Mouse (Mus musculus) gastrocnemius, postnatal 14 days (tissue): ENCODE measurements at regions not wholly inside any gene's neighbourhood (a gene's known extent, or its start where the extent isn't known, plus 50 kb on each side); places are given as distances from the start of the nearest gene placed in this dataset.
A peak's percentile ranks its signal among the peaks of the same experiment; 100 is the strongest.

Source experiments
- DNase-seq: peaks from one replicate; pipeline ENCODE4 v3.0.0; 2021; ENCODE audit warnings: mixed read lengths
- intact Hi-C: fragments of 180-260 bp; cut with DNase I; formaldehyde crosslinking; loops from one replicate; pipeline ENCODE4 v1.15.1; 2025; ENCODE audit warnings: low total_unique reads

- DNase-seq, result no peak
- intact Hi-C loops, result no loop called here
Observed at GRCm38 (mm10) chrX:11701095-11701494, 373.5 kb downstream of the H2al1j start.

GRCm38 (mm10) chrX:11705851-11706557, 378.4 kb downstream of the H2al1j start:
- intact Hi-C loops, result no loop called here
- no peak for DNase-seq

GRCm38 (mm10) chrX:11707330-11707729, 379.7 kb downstream of the H2al1j start:
- DNase-seq, result no peak
- intact Hi-C loops, result no loop called here

GRCm38 (mm10) chrX:11708325-11708724, 380.7 kb downstream of the H2al1j start:
- intact Hi-C loops, result no loop called here

GRCm38 (mm10) chrX:11709326-11709725, 381.7 kb downstream of the H2al1j start:
- intact Hi-C loops, result no loop called here
- no peak for DNase-seq

More at GRCm38 (mm10) chrX:11708325-11708724, 380.7 kb downstream of the H2al1j start:
- DNase-seq, result no peak

GRCm38 (mm10) chrX:11713423-11713822, 385.8 kb downstream of the H2al1j start:
- DNase-seq, result peak; percentile 24

GRCm38 (mm10) chrX:11716773-11717172, 389.2 kb downstream of the H2al1j start:
- DNase-seq, result no peak
- intact Hi-C loops, result no loop called here

More at GRCm38 (mm10) chrX:11713423-11713822, 385.8 kb downstream of the H2al1j start:
- intact Hi-C loops, result no loop called here

- intact Hi-C loops, result no loop called here
- DNase-seq, result no peak
Observed at GRCm38 (mm10) chrX:11718778-11719177, 391.2 kb downstream of the H2al1j start.

GRCm38 (mm10) chrX:11720517-11720916, 392.9 kb downstream of the H2al1j start:
- intact Hi-C loops, result no loop called here
- peak; percentile 50 for DNase-seq

GRCm38 (mm10) chrX:11722730-11723129, 395.1 kb downstream of the H2al1j start:
- intact Hi-C loops, result no loop called here
- DNase-seq, result no peak

- intact Hi-C loops, result no loop called here
- no peak for DNase-seq
Observed at GRCm38 (mm10) chrX:11724718-11725117, 397.1 kb downstream of the H2al1j start.

GRCm38 (mm10) chrX:11726524-11727231, 399.1 kb downstream of the H2al1j start:
- no peak for DNase-seq
- intact Hi-C loops, result no loop called here

GRCm38 (mm10) chrX:11728481-11728880, 400.9 kb downstream of the H2al1j start:
- no peak for DNase-seq
- intact Hi-C loops, result no loop called here

GRCm38 (mm10) chrX:11729992-11730391, 402.4 kb downstream of the H2al1j start:
- intact Hi-C loops, result no loop called here
- DNase-seq, result no peak

GRCm38 (mm10) chrX:11732371-11732770, 404.7 kb downstream of the H2al1j start:
- no peak for DNase-seq
- intact Hi-C loops, result no loop called here

GRCm38 (mm10) chrX:11734505-11735435, 407.1 kb downstream of the H2al1j start:
- DNase-seq, result no peak

GRCm38 (mm10) chrX:11735516-11736170, 408.0 kb downstream of the H2al1j start:
- DNase-seq, result peak; percentile 78
- intact Hi-C loops, result no loop called here

More at GRCm38 (mm10) chrX:11734505-11735435, 407.1 kb downstream of the H2al1j start:
- intact Hi-C loops, result no loop called here

- peak; percentile 18 for DNase-seq
- intact Hi-C loops, result no loop called here
Observed at GRCm38 (mm10) chrX:11736481-11736880, 408.9 kb downstream of the H2al1j start.

- DNase-seq, result no peak
- intact Hi-C loops, result no loop called here
Observed at GRCm38 (mm10) chrX:11739565-11739964, 411.9 kb downstream of the H2al1j start.
